ENCODE assay signal across 11 mouse cellular contexts in the genomic region with DNA sequence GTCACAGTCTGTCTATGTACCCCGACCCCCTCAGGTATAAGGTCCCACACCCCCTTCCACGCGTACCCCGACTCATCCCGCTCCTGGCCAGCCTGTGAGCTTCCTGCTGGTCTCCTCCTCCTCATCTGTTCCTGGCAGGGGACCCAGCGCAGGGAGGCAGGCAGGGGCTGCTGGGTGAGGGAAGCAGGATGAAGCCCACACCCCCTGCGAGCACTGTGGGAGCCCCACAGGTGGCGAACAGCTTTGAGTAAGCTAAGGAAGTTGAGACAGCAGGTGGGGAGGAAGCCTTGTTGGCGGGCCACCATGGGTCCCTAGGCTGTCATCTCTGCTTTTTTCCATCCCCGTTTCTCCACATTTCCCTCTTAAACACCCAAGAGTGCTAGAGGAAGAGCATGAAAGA.
DNase-seq lines count a peak whose midpoint lies in the region.
"Had no signal": no experiment of that assay in that cellular context is flagged by ENCODE, and none has a peak within 500 bp of the region (broad histone marks: within the 10 kb centered on the region; RNA-seq: fewer than 3 reads in every experiment).

No protein-coding gene starts in this region.

- DNase-seq in layer of hippocampus, adult 18-20 months (ENCODE audit: low spot score in 2 of 2), result peak; percentile 50 to 57
- DNase-seq in layer of hippocampus, postnatal 36 days, result no peak
- peak; percentile 17 to 18 for DNase-seq in spleen, postnatal 36 days (ENCODE audit: low spot score in 2 of 2)
- no peak for DNase-seq in spleen, postnatal 14 days (ENCODE audit: low spot score in 2 of 2)
- DNase-seq in thymus, postnatal 10 days (ENCODE audit: low spot score in 2 of 2), result peak; percentile 50 to 58
- DNase-seq in cerebellum, adult 9-11 months, result no peak
- no peak for DNase-seq in frontal cortex, postnatal 10 days (ENCODE audit: low spot score in 2 of 2)
- DNase-seq: adrenal gland, adult 8-10 months; cerebellum, adult 18-20 months; heart, postnatal 36 days; kidney, postnatal 4 days had no signal

Comparison
In these comparisons a context has a peak if more than half of its experiments do, and no peak if none do; other contexts are left out.
1. DNase-seq: peak in layer of hippocampus, adult 18-20 months (2 of 2), spleen, postnatal 36 days (2 of 2) and thymus, postnatal 10 days (2 of 2); none in layer of hippocampus, postnatal 36 days (0 of 2), spleen, postnatal 14 days (0 of 2), cerebellum, adult 9-11 months (single experiment) and frontal cortex, postnatal 10 days (0 of 2).